ENCODE assay signal across 8 mouse cellular contexts in the genomic region with DNA sequence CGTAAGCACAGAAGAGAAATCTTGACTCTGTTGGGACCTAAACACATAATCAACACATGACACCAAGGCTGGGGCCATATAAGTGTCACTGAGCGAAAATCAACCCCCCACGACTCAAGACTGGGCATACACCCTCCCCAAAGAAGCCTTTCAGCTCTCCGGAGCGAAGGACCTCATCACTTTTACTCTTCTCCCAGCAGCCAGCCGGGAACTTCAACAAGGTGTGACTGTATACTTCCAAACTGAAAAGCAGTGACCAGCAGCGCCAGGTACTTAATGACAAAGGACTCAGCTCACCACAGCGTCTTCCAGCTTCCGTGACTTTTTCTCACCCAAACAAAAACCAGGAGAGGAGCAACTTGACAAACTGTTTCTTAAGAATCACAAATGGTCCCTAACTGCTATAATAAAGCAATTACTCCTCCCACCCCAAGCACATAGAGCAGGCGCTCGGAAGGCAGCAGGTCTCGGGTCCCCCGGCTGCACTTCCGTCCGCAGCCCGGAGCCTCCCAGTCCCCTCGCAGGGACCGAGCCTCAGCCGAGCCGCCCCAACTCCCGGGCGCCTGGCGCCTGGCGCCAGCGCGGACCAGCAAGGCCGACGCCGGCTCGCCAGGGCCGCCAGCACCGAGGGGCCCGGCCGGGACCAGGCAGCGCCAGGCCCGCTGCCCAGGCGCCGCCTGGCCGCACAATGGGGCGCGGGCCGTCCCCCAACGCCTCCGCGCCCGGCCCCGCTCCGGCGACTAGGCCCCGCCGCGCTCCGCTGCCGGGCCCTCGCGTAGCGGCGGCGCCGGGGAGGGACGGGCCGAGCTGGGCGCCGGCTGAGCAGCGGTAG. TPM values are rescaled to one million over a fixed set of nuclear protein-coding genes. Genes with fewer than 3 reads are reported as not detected.
DNase-seq lines count a peak whose midpoint lies in the region; ATAC-seq and TF ChIP-seq lines count a peak whose summit lies in the region.

No protein-coding gene starts in this region.

- H3K27me3 ChIP-seq in hindbrain, postnatal 0 days (ENCODE audit: insufficient read depth, low read length), result no peaks in the 10 kb centered on the region

- H3K9me3 ChIP-seq in hindbrain, postnatal 0 days (ENCODE audit: low read length), result no peaks in the 10 kb centered on the region

- peak; percentile 71 for DNase-seq in NIH3T3 (ENCODE audit: low read depth)
- peak; percentile 73 to 76 for DNase-seq in cerebellum, postnatal 25 days
- peak; percentile 79 for DNase-seq in gastrocnemius, adult 2 months
- DNase-seq in hindbrain, postnatal 0 days (ENCODE audit: low spot score), result no peak
- DNase-seq in left cerebral cortex, postnatal 14 days (ENCODE audit: low spot score in 2 of 2), result peak; percentile 28 to 33
- DNase-seq in right cerebral cortex, adult 18-20 months, result peak; percentile 48
- DNase-seq in urinary bladder, postnatal 14 days (ENCODE audit: low spot score), result peak; percentile 48

- no peak for TF ChIP-seq CTCF in gastrocnemius, adult 2 months (IDR thresholded peaks at IDR 0.05)
- no peak for TF ChIP-seq CTCF in hindbrain, postnatal 0 days (IDR thresholded peaks at IDR 0.05; ENCODE audit: low read depth)

- under 1% methylated on average over 59 of the region's 65 CpGs for WGBS in hindbrain, postnatal 0 days

- peak overlapping the region; percentile 79 for H3K4me2 ChIP-seq in hindbrain, postnatal 0 days (ENCODE audit: low read depth, low read length)

- H3K36me3 ChIP-seq in hindbrain, postnatal 0 days (ENCODE audit: insufficient read depth, low read length), result no peaks in the 10 kb centered on the region

- peak overlapping the region; percentile 94 for H3K27ac ChIP-seq in gastrocnemius, adult 2 months
- peak overlapping the region; percentile 94 for H3K27ac ChIP-seq in hindbrain, postnatal 0 days

- ATAC-seq in hindbrain, postnatal 0 days, result peak; percentile 82
- peak; percentile 59 for ATAC-seq in megakaryocyte, adult 5-6 weeks (ENCODE audit: poor library complexity, severe bottlenecking)

- intact Hi-C loops in gastrocnemius, adult 2 months (cut with DNase I), result loop anchor here (5.0 kb wide), 2 partner anchors 65 to 180 kb away; a partner anchor contains a TSS
- intact Hi-C loops in left cerebral cortex, postnatal 14 days (cut with DNase I), result no loop called here

- H3K4me3 ChIP-seq in gastrocnemius, adult 2 months, result peak overlapping the region; percentile 95
- peak overlapping the region; percentile 97 for H3K4me3 ChIP-seq in hindbrain, postnatal 0 days (ENCODE audit: low read length)

- H3K4me1 ChIP-seq in hindbrain, postnatal 0 days (ENCODE audit: insufficient read depth, low read length), result peaks cover 7% of the 10 kb centered on the region; the same call in 1 of the 2 replicates

- H3K9ac ChIP-seq in hindbrain, postnatal 0 days (replicated peaks; ENCODE audit: low read length), result peak overlapping the region; percentile 97

RNA-seq across cellular contexts. Expression of a gene that starts 5.1 kb away (rescaled TPM):
- 10 to 100 TPM; 68.2 to 85.6 TPM for total RNA-seq in gastrocnemius, adult 2 months (2021)
- 36.6 and 37.0 TPM in 2 replicates for total RNA-seq in hindbrain, postnatal 0 days (2014; rRNA removed)
- polyA plus RNA-seq in hindbrain, postnatal 0 days (2015; fragmentation: Nextera tagmentation; extraction: Ambion mirVana), result 107 and 110 TPM in 2 replicates
- total RNA-seq in left cerebral cortex, postnatal 14 days (2021), result 10 to 100 TPM; 65.7 to 67.8 TPM
- 131 and 137 TPM in 2 replicates for total RNA-seq in megakaryocyte, adult 5-6 weeks (2015)
- total RNA-seq in megakaryocyte, adult 5-6 weeks (2017), result 154 and 189 TPM in 2 replicates
